Mouse (Mus musculus): ENCODE results near the gene Parp9. TPM values are rescaled to one million over a fixed set of nuclear protein-coding genes. Genes with fewer than 3 reads are reported as not detected.
"Not testable (repeated sequence)": the region's sequence is repeated elsewhere in the genome, so short reads cannot be mapped to it uniquely, and the experiment has no call there.

Parp9 gene
- total RNA-seq, 2 experiments from 2014 or later, result 17.7 to 18.4 TPM

DNA sequence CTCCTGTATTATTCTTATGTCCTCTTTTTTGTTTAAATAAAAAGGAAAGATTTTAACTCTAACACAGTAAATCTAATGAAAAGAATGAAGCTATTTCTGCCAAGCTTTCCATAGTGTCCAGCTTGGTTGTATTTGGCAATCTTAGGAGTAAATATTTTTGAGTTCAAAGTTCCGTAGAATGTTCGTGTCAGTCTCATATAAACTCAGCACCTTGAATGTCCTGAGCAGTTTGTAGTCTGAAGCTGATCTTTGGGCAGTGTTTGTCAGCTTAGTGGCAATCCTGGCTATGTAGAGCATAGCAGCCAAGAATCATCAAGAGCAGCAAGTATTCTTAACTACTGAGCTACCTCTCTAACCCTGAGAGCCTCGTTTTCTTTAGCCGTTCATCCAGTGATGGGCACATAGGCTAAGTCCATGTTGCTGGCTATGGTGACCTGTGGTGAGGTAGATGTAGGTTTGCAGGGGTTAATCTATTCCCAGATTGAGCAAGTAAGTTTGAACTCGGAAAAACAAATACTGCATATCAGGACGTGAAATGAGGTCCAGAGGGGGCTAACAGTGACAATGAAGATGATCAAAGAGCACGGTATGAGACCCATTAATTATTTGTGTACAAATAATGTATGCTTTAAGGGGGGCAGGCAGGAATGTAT is 14.6 kb upstream of the Parp9 start:
- no peak for DNase-seq (ENCODE audit: low spot score in 2 of 2)

- DNase-seq (ENCODE audit: low spot score in 2 of 2), result no peak
Measured at GRCm38 (mm10) chr16:35924341-35924740, 13.9 kb upstream of the Parp9 start.

- DNase-seq (ENCODE audit: low spot score in 2 of 2), result no peak
Measured at GRCm38 (mm10) chr16:35932179-35933055, 5.9 kb upstream of the Parp9 start.

DNA sequence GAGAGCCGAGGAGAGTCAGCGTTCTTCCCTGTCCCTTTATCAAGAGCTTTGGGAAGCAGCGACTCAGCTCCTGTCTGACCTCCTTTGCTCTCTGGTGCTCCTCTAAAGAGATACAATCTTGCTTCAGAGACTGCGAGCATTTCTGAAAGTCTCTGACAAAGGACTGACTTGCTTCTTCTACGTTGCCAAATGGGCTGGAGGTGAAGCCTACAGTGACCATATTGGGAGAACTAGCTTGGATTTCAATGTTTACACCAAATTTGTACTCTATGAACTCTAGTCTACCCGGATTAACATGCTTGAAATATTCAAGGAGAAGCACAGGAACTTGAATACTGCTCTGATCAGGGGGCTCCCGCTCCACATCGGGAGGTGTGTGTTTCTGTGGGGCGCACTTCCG is 5.1 kb upstream of the Parp9 start:
- no peak for DNase-seq (ENCODE audit: low spot score in 2 of 2)

GRCm38 (mm10) chr16:35939261-35939660 is 991 bp downstream of the Parp9 start:
- no peak for DNase-seq (ENCODE audit: low spot score in 2 of 2)

DNA sequence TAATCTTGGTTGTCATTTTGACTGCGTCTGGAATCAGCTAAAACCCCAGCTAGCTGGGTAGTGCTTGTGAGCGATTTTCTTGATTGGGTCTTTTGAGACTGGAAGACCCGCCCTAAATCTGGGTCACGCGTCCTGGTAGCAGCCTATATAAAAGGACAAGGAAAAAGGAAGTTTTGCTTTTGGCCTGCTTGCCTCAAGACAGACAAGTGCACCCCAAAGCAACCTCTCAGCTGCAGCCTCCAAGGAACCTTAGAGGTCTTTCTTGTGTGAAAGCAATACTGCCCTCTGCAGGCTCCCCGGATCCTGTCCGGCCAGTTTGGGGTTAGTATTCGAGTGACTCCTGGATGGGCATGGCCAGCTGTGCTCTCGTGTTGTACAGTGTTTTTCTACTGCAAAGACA is 1.4 kb downstream of the Parp9 start:
- peak; percentile 60 to 66 for DNase-seq (ENCODE audit: low spot score in 2 of 2)

DNA sequence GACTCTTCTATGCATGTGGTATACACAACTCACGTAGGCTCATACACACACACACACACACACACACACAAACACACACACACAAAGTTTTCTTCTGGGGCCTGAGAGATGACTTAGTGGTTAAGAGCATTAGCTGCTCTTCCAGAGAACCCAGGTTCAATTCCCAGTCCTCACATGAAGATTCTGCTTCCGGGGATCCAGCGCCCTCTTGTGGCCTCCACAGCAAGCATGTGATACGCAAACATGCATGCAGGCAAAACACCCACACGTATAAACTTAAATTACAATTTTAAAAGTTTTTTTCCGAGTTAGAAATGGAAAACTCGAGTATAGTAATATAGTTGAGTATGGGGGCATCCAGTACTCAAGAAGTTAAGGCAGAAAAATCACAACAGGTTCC is 3.1 kb downstream of the Parp9 start:
- DNase-seq (ENCODE audit: low spot score in 2 of 2), result no peak

DNA sequence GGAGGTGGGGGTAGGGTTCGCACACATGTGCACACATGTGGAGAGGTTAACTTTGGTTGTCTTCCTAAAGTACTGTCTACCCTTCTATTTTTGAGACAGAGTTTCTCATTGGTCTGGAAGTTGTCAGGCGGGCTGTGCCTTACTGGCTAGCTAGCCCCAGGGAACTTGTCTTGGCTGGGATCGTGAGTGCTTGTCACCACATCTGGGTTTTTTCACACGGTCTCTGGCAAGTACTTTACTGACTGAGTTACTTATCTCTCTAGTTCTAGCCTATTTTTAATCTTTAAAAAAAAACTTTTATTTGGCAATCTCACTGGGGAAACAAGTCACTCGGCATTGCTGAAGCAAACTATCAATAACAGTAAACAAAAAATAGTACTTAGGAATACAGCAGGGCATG is 11.0 kb downstream of the Parp9 start:
- DNase-seq (ENCODE audit: low spot score in 2 of 2), result no peak

DNA sequence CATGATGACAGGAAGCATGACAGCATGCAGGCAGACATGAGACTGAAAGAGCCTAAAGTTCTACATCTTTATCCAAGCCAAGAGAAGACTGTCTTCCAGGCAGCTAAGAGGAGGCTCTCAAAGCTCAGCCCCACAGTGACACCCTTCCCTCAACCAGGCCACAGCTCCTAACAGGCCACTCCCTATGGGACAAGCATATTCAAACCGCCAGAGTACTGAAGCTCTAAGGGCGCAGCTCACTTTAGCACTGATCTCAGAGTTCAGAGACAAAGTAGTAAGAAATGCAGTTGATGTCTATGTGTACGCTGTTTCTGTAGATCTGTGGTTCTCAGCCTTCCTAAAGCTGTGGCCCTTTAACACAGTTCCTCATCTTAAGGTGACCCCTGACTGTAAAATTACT is 12.9 kb downstream of the Parp9 start:
- DNase-seq (ENCODE audit: low spot score in 2 of 2), result no peak

- no peak for DNase-seq (ENCODE audit: low spot score in 2 of 2)
Measured at GRCm38 (mm10) chr16:35952628-35953130, 14.4 kb downstream of the Parp9 start.

DNA sequence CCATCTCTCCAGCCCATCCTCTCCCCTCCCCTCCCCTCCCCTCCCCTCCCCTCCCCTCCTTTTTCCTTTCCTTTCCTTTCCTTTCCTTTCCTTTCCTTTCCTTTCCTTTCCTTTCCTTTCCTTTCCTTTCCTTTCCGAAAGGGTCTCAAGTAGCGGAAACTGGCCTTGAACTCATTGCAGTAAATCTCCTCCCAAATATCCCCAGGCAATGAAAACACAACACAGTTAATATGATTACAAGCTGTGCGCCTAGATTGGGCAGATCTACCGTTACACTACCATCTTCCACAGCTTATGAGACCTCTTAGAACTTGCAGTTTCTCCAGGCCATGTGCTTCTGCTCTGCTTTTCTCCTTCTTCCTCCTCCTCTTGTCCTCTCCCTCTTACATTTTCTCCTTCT is 27.7 kb downstream of the Parp9 start:
- not testable (repeated sequence) for DNase-seq (ENCODE audit: low spot score in 2 of 2)

DNA sequence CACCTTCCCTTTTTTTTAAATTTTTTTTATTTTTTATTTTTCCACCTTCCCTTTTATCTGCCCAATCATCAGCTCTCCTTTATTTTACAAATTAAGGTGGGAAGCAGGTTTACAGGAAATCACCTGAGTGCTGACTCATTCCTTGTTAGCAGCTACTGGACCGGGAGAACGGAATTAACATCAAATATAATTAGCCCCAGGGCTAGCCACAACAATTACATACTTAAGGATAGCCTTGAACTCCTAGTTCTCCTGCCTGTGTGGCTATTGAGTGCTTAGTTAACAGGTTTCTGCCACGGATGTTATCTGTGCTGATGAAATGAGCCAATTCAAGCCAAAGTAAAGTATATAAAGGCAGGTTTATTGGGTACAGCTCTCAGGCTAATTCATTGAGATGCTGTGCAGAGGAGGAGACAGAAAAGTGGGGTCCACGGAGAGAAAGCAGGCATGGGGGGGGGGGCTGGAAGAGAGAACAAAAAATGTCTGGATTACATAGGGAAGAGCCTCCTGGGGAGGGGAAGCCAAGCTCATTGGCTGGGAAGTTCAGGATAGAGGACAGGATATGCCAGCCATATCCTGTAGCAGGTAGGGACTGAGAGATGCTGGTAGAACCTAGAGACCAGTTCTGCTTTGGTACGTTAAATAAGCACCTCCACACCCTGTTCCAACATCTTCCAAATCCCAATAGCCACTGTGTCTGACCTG is 28.3 kb downstream of the Parp9 start:
- DNase-seq (ENCODE audit: low spot score in 2 of 2), result no peak

GRCm38 (mm10) chr16:35967319-35967718 is 29.0 kb downstream of the Parp9 start:
- no peak for DNase-seq (ENCODE audit: low spot score in 2 of 2)

DNA sequence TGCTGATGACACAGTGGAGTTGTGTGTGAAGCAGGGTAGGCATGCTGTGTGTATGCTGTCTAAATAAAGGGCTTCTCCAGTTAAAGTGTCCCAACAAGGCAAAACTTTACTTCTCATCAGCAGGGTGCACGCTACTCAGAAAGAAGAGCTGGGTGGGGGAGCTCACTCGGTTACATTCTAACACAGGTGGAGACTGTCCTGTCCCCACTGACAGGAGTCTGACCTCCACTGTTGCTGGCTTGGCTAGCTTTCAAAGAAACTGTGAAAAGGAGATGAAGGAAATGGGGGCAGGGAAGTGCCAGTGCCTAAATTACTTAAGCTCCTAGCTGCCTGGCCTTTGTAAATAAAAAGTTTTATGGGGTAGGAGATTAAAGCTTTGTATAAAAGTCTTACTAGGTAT is 29.9 kb downstream of the Parp9 start:
- DNase-seq (ENCODE audit: low spot score in 2 of 2), result no peak

GRCm38 (mm10) chr16:35974021-35974420 is 35.8 kb downstream of the Parp9 start:
- DNase-seq (ENCODE audit: low spot score in 2 of 2), result no peak

DNA sequence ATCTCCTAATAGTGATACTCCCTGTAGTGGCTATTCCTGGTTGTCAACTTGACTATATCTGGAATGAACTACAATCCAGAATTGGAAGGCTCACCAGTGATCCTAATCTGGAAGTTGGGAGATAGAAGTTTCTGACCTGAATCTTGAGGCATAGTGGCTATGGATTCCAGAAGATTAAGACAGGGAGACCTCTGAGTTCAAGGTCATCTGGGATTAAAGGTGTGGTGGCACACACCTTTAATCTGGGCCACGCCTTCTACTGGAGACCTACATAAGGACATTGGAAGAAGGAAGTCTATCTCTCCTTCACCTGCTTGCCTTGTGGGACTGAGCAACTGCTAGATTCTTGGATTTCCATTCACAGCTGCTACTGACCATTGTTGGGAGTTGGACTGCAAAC is 40.2 kb downstream of the Parp9 start, which contains the start of gene Kpna1:
Gene Kpna1 (plus strand): TSS at position 301 of the 400 bp plus-strand sequence.
- not testable (repeated sequence) for DNase-seq (ENCODE audit: low spot score in 2 of 2)

DNA sequence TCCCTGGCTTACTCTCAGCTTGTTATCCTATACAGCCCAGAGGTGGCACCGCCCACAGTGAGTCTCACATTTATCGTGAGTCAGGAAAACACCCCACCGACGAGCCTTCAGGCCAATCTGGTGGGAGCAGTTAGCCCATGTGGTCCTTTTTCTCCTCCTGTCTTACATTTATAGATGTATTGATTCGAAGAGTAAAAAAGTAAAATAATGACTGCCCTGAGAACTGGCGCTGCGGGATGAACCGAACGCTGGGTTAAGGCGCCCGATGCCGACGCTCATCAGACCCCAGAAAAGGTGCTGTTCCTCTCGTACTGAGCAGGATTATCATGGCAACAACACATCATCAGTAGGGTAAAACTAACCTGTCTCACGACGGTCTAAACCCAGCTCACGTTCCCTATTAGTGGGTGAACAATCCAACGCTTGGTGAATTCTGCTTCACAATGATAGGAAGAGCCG is 43.1 kb downstream of the Parp9 start:
- peak; percentile 100 for DNase-seq (ENCODE audit: low spot score in 2 of 2)

DNA sequence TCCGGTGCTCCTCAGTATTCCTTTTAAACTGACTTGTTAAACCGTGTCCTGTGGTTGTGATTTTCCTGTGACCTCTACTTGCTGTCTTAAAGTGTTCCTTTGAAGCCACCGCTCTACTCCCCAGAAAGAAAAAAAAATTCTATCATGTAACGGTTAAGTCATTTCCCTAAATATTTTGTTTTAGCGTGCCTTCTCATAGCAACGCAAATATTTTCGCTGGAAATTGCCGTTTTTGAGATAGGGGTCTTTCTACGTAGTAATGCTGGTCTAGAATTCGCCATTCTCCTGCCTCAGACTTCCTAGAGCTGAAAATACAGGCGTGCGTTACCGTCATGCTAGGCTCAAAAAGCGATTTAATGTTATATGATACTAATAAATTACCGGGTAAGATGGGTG is 44.2 kb downstream of the Parp9 start:
- DNase-seq (ENCODE audit: low spot score in 2 of 2), result no peak

DNA sequence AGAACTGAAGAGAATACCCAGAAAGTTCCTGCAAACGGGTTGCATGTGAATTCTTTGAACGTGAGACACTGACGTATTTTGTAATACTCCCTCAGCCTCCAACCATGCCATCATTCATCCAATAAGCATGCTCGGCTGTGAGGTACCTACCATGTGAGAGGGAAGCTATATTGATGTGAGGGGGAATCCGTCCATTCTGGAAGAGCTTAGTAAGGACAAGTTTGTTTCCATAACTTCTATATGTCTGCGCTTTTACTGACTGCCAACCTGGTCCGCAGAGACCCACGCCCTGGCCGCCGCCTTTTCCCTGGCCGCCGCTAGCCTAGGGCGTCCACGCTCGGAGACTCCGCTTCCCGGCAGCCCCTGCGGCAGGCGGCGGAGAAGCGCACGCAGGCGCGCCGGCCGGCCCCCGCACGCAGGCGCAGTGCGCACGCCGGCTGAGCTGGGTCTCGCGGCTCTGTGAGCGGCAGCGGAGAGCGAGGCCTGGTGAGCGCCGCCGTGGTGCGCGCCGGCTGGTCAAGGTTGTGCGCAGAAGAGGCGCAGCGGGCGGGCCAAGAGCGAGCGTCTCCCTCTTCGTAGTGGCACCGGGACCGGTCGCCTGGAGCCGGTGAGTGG is 44.7 kb downstream of the Parp9 start:
- DNase-seq (ENCODE audit: low spot score in 2 of 2), result peak; percentile 76 to 86

GRCm38 (mm10) chr16:35983517-35984101 is 45.3 kb downstream of the Parp9 start:
- DNase-seq (ENCODE audit: low spot score in 2 of 2), result peak; percentile 33 to 36

DNA sequence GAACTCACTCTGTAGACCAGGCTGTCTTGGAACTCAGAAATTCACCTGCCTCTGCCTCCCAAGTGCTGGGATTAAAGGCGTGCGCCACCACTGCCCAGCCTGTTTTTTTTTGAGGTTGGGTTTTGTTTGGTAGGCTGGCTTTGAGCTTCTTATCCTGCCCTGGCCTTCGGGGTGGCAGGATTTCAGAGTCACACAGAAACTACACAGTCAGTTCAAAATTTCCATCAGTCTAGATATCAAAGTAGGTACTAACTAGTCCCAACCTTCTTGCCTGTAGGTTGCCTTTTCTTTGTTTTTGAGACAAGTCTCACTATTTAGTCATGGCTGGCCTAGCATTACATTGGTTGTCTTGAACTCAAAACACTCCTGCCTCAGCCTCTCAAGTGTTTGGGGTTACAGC is 46.2 kb downstream of the Parp9 start:
- no peak for DNase-seq (ENCODE audit: low spot score in 2 of 2)
